Mouse (Mus musculus) right cerebral cortex, adult 2 months (tissue): ENCODE results near the gene Disc1.

Experiments
- DNase-seq, 2 experiments: peaks; one replicate each; pipeline ENCODE4 v3.0.0; 2021 to 2022; ENCODE audit warnings: low spot score in 2 of 2

Gene Disc1

GRCm38 (mm10) chr8:125221062-125221461 is 167.1 kb downstream of the Disc1 start:
- peak in 1 of 2 experiments; percentile 17 for DNase-seq

DNA sequence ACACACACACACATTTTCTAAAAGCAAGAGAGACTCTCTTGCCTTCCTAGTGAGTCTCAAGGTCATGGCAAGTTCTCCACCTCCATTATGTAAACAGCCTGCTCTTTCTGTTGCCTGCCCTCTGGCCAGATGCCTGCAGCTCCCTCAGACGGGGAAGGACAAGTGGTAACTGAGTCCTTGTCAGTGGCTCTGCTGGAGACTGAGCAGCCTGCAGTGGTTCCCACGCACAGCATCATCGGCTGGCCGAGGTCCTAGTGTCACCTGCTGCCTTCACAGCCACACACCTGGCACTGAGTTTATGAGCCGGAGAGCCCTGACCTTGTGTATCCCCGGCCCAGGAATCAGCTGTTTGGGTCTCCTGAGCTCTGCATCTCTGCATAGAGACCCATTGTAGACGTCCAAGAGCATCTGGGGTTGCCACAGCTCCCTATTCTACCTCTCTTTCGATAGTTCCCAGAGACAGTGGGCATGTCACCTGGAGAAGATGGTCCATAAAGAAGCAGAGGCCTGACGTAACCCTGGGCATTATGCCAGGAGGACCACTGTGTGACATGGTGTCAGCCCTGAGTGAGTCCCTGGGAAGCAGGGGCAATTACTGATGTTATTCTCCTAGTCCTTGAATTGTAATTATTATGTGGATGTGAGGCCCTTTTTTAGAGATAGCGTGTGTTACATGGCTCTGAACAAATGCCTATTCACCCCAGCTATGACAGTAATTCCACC is 169.2 kb downstream of the Disc1 start:
- DNase-seq = no peak

DNA sequence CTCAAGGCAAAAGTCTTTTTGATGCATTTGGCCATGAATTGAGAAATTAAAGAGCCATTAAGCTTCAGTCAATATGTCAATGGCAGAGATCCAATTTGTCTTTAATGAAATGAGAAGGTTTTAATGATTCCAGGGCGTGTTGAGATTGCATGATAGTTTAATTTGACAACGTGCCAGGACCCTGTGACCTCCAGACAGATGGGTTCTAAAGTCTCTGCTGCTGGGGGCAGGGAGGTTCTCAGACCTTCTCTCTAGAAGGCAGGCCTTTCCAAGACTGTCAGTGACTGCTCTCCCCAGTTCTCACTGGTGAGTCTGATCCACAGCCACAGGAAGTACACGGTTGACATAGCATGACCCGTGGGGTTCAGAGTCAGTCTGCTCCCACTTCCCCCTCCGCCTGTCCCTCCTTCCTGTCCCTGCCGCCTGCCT is 170.3 kb downstream of the Disc1 start:
- DNase-seq = no peak

- no peak for DNase-seq
These were observed 171.3 kb downstream of the Disc1 start for GRCm38 (mm10) chr8:125225266-125225665.

DNA sequence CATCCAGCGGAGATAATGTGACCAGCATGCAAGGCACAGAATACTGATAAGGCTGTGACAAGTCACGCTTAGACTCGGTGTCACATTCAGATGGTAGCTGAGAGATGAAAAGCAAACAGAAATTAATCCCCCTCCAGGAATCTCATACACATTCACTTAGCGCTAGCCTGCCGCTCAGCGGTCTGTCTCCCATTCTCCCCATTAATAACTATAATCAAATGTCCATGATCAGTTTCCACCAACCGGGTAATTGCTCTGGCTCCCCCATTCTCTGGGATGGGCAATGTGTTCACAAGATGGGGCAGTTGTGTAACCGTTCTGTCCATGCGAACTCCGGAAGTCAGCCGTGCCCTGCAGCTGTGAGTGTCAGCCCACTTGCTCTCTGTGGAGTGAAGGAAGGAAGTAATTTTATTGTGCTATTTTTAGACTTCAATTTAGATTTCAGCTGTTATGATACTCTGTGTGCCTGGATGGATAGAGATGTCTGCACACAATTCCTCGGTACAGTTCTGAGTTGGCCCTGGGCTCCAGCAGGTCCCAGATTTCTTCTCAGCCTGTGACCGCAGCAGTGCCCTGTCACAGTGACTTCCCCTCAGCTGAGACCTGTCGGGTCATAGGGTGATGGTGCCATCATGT is 173.1 kb downstream of the Disc1 start:
- DNase-seq = peak in 1 of 2 experiments; percentile 11

DNA sequence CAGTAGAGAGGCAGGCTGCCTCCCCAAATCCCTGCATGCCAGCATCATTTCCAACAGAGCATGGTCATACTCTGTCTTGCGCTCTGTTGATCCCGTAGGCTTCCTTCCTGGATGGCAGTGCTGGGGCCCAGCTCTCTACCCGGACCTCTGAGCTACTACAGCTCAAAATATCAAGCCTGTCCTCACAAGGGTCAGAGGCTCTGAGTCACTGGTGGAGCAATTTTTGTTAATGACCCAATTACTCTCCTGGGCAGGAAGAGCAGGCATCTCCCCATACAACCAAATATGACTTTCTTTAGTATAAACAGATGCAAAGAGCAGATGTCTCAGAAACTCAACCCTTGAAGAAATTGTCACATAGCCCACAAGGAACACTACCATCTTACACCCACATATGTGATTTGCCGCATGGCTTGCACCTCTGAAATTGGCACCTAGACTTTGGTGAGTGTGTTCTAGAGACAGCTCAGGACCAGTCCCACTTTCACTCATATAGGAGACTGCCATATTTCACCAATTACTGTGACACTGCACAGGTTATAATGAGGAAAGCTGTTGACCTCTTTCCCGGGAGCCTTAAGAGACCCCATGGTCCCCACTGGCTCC is 176.6 kb downstream of the Disc1 start:
- DNase-seq = peak in 1 of 2 experiments; percentile 22

DNA sequence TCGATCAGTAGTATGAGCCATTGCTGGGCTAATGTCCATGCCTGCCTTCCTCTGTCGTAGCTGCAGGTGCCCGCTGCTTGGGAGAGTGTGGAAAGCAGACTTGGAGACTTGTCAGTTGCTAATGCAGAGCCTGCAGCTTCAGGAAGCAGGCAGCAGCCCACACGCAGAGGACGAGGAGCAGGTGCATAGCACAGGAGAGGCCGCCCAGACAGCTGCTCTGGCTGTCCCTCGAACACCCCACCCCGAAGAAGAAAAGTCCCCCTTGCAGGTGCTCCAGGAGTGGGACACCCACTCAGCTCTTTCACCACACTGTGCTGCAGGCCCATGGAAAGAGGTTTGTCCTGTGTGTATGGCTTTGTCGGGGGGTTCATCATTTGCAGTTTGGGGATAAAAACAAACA is 178.7 kb downstream of the Disc1 start:
- no peak for DNase-seq

GRCm38 (mm10) chr8:125235898-125236835 is 182.2 kb downstream of the Disc1 start:
- DNase-seq = peak; percentile 30 to 38

DNA sequence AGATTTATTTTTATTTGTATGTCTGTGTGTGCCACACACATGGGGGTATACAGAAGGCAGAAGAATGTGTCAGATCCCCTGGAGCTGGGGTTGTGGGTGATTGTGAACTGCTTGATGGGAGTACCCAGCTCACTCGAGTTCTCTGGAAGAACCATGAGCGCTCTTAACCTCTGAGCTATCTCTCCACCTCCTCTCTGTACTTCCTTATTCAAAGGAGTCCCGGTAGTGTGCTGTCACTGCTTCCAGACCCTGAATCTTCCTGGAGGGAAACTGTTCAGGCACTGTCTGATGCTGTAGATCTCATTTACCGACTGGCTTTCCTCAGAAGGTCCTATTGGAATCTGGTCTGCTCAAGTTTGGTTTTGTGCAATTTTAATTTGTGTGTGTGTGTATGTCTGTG is 186.8 kb downstream of the Disc1 start:
- no peak for DNase-seq

GRCm38 (mm10) chr8:125242382-125242781 is 188.4 kb downstream of the Disc1 start:
- no peak for DNase-seq

- DNase-seq = no peak
These were observed 188.9 kb downstream of the Disc1 start for GRCm38 (mm10) chr8:125242921-125243320.

DNA sequence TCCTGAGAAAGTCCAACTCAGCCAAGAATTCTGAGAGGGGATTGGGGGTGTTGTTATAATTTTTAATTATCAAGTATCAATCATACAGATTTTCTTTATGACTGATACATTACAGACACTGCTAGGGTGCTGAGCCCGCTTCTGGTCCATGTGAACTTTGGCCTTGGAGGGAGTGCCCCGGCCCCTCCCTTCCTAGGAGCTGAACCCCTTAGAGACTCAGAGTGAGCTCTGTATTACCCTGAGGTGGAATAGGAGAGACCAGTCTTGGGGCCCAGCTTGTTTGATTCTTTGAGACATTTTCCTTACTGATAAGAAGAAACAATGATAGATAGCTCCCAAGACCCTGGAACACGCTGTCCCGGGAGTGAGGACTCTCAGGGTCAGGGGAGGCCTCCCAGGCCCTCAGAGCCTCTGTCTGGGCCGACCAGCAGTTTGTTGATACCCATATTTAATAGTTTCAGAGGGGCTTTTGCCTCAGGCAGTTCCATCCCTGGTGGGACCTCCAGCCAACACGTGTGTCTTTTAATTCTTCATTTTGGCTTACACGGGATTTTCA is 192.8 kb downstream of the Disc1 start:
- DNase-seq = no peak

- no peak for DNase-seq
These were observed 193.4 kb downstream of the Disc1 start for GRCm38 (mm10) chr8:125247349-125247748.

- DNase-seq = no peak
These were observed 199.0 kb downstream of the Disc1 start for GRCm38 (mm10) chr8:125252946-125253345.

GRCm38 (mm10) chr8:125253505-125254180 is 199.6 kb downstream of the Disc1 start:
- no peak for DNase-seq

GRCm38 (mm10) chr8:125254188-125255005 is 200.4 kb downstream of the Disc1 start:
- peak; percentile 95 to 97 for DNase-seq

- DNase-seq = peak; percentile 64 to 71
These were observed 201.2 kb downstream of the Disc1 start for GRCm38 (mm10) chr8:125255006-125255685.

GRCm38 (mm10) chr8:125257660-125258059 is 203.7 kb downstream of the Disc1 start:
- no peak for DNase-seq

DNA sequence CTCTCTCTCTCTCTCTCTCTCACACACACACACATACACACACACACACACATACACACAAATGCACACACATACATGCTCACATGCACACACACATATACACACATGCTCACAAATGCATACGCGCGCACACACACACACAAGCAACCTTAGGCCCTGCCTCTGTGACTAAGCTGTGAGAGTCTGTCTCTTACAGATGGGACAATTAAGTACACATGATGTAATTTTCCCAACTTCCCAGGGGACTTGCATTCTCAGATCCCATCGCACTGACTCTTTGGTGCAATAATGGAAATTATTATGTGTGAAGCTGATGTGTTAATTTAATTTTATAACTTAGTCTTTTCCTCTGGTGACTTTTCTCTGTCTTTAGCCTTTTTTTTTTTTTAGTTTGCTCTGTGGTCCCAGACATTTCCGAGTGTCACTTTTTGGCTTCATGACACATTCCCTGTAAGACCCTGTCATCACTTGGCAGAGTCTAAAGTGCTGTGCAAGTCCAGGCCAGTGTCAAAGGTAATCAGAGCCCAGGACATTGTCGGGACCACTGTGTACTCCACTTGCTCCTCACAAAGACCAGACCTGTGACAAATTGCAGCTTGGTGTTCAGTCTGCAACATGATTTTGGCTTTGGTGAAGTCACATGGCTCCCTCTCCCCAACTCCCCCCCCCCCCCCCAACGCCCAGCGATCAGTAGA is 205.0 kb downstream of the Disc1 start:
- DNase-seq = no peak
